Mouse (Mus musculus): ENCODE data around the gene Gemin4. TPM values are rescaled to one million over a fixed set of nuclear protein-coding genes. Genes with fewer than 3 reads are reported as not detected.

Gemin4 gene
- 7.3 and 7.9 TPM in 2 replicates for polyA plus RNA-seq (2012; rRNA removed)

GRCm38 (mm10) chr11:76217390-76217800, at the start of gene Gemin4, which contains the start of gene Dbil5:
Gemin4 (minus strand) TSS chr11:76217664.
Dbil5 (plus strand) TSS chr11:76217608.
- DNase-seq (ENCODE audit: low read depth, low spot score) = peak; percentile 90
- WGBS = under 1% methylated on average over 35 of the region's 35 CpGs

- DNase-seq (ENCODE audit: low read depth, low spot score) = no peak
- WGBS = 38% methylated on average over 19 of the region's 19 CpGs
Measured at GRCm38 (mm10) chr11:76262611-76263351, 45.3 kb upstream of the Gemin4 start.

- DNase-seq (ENCODE audit: low read depth, low spot score) = no peak
- 73% methylated on average over 12 of the region's 12 CpGs for WGBS
Measured at GRCm38 (mm10) chr11:76261224-76261623, 43.8 kb upstream of the Gemin4 start.

- no peak for DNase-seq (ENCODE audit: low read depth, low spot score)
- 68% methylated on average over 10 of the region's 10 CpGs for WGBS
Measured at GRCm38 (mm10) chr11:76260208-76261050, 43.0 kb upstream of the Gemin4 start.

- DNase-seq (ENCODE audit: low read depth, low spot score) = no peak
- WGBS = 83% methylated on average over 6 of the region's 6 CpGs
Measured at GRCm38 (mm10) chr11:76258511-76258910, 41.0 kb upstream of the Gemin4 start.

- no peak for DNase-seq (ENCODE audit: low read depth, low spot score)
- 79% methylated on average over 4 of the region's 4 CpGs for WGBS
Measured at GRCm38 (mm10) chr11:76257386-76257785, 39.9 kb upstream of the Gemin4 start.

- 50% methylated on average over 5 of the region's 5 CpGs for WGBS
- no peak for DNase-seq (ENCODE audit: low read depth, low spot score)
Measured at GRCm38 (mm10) chr11:76256129-76256528, 38.7 kb upstream of the Gemin4 start.

GRCm38 (mm10) chr11:76255431-76256001, 38.1 kb upstream of the Gemin4 start:
- no peak for DNase-seq (ENCODE audit: low read depth, low spot score)
- 51% methylated on average over 4 of the region's 4 CpGs for WGBS

- DNase-seq (ENCODE audit: low read depth, low spot score) = no peak
- 81% methylated on average over 4 of the region's 4 CpGs for WGBS
Measured at GRCm38 (mm10) chr11:76253918-76254264, 36.4 kb upstream of the Gemin4 start.

GRCm38 (mm10) chr11:76253145-76253917, 35.9 kb upstream of the Gemin4 start:
- DNase-seq (ENCODE audit: low read depth, low spot score) = peak; percentile 54
- 53% methylated on average over 5 of the region's 5 CpGs for WGBS

GRCm38 (mm10) chr11:76252036-76252435, 34.6 kb upstream of the Gemin4 start:
- DNase-seq (ENCODE audit: low read depth, low spot score) = no peak
- 51% methylated on average over 3 of the region's 3 CpGs for WGBS

GRCm38 (mm10) chr11:76247239-76247638, 29.8 kb upstream of the Gemin4 start:
- DNase-seq (ENCODE audit: low read depth, low spot score) = no peak
- WGBS = 30% methylated on average over 2 of the region's 2 CpGs

GRCm38 (mm10) chr11:76246439-76246838, 29.0 kb upstream of the Gemin4 start:
- DNase-seq (ENCODE audit: low read depth, low spot score) = no peak

- DNase-seq (ENCODE audit: low read depth, low spot score) = no peak
- whole genome bisulfite sequencing = 2% methylated on average over 34 of the region's 34 CpGs
Measured at GRCm38 (mm10) chr11:76243811-76244546, 26.5 kb upstream of the Gemin4 start.

- peak; percentile 60 for DNase-seq (ENCODE audit: low read depth, low spot score)
- WGBS = under 1% methylated on average over 61 of the region's 61 CpGs
Measured at GRCm38 (mm10) chr11:76242901-76243810, 25.7 kb upstream of the Gemin4 start, which contains the start of the genes Mrm3 and Glod4. Mrm3 (plus strand) TSS chr11:76243715. Glod4 (minus strand) TSS chr11:76243725.

- 91% methylated on average over 2 of the region's 2 CpGs for WGBS
Measured at GRCm38 (mm10) chr11:76239750-76240149, 22.3 kb upstream of the Gemin4 start.

GRCm38 (mm10) chr11:76236136-76236535, 18.7 kb upstream of the Gemin4 start:
- DNase-seq (ENCODE audit: low read depth, low spot score) = no peak
- 70% methylated on average over 3 of the region's 3 CpGs for WGBS

More at GRCm38 (mm10) chr11:76239750-76240149, 22.3 kb upstream of the Gemin4 start:
- DNase-seq (ENCODE audit: low read depth, low spot score) = no peak

GRCm38 (mm10) chr11:76225051-76225450, 7.6 kb upstream of the Gemin4 start:
- DNase-seq (ENCODE audit: low read depth, low spot score) = no peak

All from large intestine, adult 2 months (tissue).